Mouse (Mus musculus) megakaryocyte-erythroid progenitor cell, adult 5-6 weeks (primary cell): ENCODE measurements at regions not wholly inside any gene's neighbourhood (a gene's known extent, or its start where the extent isn't known, plus 50 kb on each side); places are given as distances from the start of the nearest gene placed in this dataset.

ENCODE experiments used
- ATAC-seq: replicated peaks from 2 replicates; pipeline ENCODE4 v1.8.0; 2016; ENCODE audit warnings: mild to moderate bottlenecking, inconsistent platforms; ENCODE audit not compliant: severe bottlenecking, poor library complexity, low FRiP score, low TSS enrichment

DNA sequence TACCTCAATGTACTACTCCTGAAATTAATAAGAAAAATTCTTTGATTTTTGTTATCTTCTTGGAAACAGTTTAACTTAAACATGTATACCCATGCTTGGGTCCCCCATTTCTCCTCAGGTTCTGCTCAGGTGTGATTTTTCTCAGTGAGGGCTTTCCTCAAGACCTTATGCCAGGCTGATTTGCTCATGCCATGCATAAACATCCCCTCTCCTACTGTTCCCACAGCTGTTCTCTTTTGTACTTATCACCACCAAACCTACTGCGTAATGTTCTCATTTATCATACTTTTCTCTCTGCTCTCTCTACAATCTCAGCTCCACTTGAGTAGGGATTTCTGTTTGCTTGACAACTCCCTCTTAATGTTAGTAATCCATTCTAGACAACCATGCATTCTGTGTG lies 692.1 kb downstream of the Hace1 start:
- no peak for ATAC-seq

- ATAC-seq = no peak
Measured at GRCm38 (mm10) chr10:46273846-46274245, 696.2 kb downstream of the Hace1 start.

- ATAC-seq = no peak
Measured at GRCm38 (mm10) chr10:46294290-46294689, 716.7 kb downstream of the Hace1 start.

DNA sequence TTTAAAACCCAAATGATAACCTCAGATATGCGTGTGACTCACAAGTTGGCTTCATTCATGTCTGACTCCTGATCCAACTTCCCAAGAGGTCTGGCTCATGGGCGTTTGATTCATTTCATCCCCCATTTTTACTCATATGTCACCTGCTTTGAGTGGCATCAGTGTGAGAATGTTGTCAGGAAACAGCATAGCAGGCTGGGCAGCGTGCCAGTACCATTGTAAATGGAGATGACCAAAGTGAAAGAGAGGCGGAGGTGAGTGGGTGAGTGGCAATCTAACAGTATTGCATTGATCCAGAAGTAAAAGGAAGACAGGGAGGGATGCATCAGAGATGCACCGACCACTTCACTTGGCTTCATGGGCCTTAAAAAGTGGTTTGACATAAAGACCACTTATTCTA lies 720.7 kb downstream of the Hace1 start:
- no peak for ATAC-seq

- no peak for ATAC-seq
Measured at GRCm38 (mm10) chr10:46299521-46299920, 721.9 kb downstream of the Hace1 start.

DNA sequence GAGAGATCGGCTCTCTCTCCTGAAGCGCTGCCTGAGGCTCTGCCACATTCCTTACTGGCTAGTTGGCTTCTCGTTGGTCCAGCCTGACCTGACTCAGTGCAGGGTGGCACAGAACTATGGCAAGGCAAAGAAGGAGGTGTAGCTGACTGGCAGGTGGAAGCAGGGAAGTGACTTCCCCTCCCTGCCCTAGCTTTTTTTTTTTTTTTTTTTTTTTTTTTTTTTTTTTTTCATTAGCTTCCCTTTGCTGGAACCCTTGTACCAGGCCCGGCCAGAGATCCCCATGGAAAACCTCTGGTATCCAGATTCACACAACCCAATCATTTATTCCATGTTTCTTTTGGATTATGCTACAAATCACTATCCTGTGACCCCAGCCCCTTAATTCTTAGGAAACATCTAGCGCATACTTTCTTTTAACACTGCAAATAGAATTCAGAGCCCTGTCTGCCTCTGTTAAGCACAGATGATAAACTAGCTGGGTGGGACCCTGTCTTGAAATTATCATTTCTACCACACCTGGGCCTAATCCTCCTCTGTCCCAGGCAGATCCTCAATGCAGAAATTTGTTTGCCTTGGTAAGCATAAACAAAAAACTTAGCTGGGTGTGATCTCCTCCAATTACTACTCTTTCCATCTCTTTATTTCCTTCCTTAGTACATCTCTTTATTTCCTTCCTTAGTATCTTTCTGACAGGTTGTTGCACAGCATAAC lies 742.9 kb downstream of the Hace1 start:
- no peak for ATAC-seq

DNA sequence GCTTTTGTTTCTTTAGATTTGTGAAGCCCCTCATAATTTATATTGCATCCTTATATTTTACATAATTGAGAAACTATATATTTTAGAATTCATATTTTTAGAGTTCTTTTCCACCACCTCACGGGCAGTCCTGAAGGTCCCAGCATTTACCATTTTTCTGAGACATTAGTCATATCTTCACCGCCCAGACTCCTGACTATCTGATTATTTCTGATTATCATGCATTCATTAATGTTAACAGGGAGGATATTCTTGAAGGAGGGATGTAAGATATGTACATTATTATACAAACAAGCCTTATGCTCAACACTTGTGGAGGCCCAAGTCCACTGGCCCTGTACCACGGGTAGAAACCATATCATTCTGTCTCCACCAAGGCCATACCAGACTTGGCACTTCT lies 743.4 kb downstream of the Hace1 start:
- ATAC-seq = no peak

DNA sequence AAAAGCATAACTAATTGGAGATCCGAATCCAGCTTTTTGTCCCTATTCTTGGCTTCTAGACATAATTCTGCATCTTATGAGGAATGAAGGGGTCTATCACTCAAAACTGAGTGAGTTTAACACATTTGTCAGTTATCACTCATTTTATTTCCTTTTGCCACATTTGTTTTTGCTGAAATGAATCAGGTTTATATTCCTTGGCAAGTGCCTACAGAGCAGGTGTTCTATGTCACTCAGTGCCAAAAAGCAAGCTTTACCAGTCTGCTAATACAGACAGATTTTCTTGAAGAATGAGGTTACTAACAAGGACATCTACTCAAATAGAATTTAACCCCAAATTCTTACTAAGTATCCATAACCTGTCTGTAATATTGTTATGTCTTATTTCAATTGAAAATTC lies 751.4 kb downstream of the Hace1 start:
- no peak for ATAC-seq

- ATAC-seq = no peak
Measured at GRCm38 (mm10) chr10:46331599-46332283, 754.1 kb downstream of the Hace1 start.

GRCm38 (mm10) chr10:46333231-46333630 lies 755.6 kb downstream of the Hace1 start:
- ATAC-seq = no peak

DNA sequence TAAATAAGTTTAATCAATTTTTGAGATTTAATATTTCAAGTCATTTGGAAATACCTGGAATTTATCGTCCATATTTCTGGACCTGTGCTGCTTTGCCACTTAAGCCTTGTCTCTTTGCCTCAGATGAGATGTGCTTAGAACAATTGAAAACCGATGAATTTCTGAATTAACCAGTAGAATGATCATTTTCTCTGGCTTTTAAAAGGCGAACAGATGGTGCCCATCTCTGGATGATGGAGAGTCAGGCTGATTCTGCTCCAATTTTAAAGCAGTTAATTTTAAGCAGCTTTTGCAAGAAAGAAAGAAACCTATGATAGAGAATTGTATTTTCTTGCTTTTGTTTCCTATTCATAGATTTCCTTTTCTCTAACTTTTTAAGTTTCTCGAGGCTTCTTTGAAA lies 767.7 kb downstream of the Hace1 start:
- ATAC-seq = no peak

GRCm38 (mm10) chr10:46349613-46350012 lies 772.0 kb downstream of the Hace1 start:
- ATAC-seq = no peak

GRCm38 (mm10) chr10:46350196-46350595 lies 772.6 kb downstream of the Hace1 start:
- ATAC-seq = no peak

DNA sequence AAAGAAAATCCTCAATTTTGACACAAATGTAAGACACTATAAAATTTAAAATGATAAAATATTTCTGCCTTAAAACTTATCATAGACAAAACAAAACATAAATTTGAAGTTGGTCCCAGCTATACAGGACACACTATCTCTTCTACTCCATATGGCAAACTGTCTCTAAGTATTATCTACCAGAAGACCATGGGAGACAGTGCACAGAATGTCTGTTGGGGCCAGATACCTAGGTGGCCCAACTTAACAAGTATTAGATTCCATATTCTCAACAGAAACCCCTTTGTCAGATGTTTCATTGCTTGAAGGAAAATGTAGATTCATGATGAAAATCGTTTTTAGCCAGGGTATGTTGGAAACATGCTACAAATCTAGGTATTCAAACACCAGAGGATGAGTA lies 779.1 kb downstream of the Hace1 start:
- ATAC-seq = no peak

GRCm38 (mm10) chr10:46373715-46374475 lies 796.3 kb downstream of the Hace1 start:
- no peak for ATAC-seq

DNA sequence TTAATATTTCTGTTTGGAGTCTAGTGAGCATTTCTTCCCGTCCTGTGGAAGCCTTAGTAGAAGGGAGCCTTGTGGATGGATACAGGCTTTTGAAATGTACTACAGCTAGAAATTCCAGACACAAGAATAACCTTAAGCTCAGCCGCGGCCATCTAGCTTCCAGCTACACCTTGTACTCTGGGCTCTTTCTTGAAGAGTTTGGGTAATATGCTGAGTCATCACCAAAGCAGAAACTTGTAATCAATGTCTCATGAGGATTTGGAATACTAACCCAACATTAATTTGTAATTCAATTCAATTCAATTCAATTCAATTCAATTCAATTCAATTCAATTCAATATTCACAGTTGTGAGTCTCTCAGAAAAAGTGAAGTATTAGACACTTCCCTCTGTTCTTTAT lies 797.0 kb downstream of the Hace1 start:
- no peak for ATAC-seq

GRCm38 (mm10) chr10:46397089-46397488 lies 819.5 kb downstream of the Hace1 start:
- no peak for ATAC-seq

DNA sequence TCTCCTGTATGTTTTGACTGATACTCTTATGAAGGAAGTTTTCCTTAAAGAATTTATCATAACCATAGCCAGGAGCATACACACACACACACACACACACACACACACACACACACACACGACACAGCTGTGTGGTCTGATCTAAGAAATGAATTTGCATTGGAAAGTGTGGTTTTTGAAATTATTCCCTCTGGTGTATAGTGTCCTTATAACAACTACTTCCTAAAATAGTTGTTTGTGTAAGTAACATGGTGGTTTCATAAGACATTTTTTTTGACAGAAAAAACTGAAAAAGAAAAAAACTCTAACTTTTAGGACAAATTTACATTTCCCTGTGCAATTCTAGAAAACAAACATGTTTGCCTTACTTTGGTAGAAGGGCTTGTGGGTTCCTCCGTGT lies 826.3 kb downstream of the Hace1 start:
- ATAC-seq = no peak
